Mouse (Mus musculus) heart, embryonic 11.5 days (tissue): Measurements from ENCODE around the gene Smug1. TPM values are rescaled to one million over a fixed set of nuclear protein-coding genes. Genes with fewer than 3 reads are reported as not detected.

Experiments
- ATAC-seq: fragments of 200-750 bp; cut with Nextera tagmentation; replicated peaks from 2 replicates; pipeline ENCODE4 v1.8.0; 2017; ENCODE audit warnings: moderate library complexity; ENCODE audit not compliant: insufficient number of reproducible peaks, low FRiP score, low TSS enrichment
- H3K27ac ChIP-seq: fragments of 300-500 bp; sonication (generic); 2 replicates; pipeline ENCODE4 v1.5.1; 2014; ENCODE audit warnings: mild to moderate bottlenecking, low read depth, low read length
- H3K27me3 ChIP-seq: fragments of 300-500 bp; sonication (generic); 2 replicates; pipeline ENCODE4 v1.6.1; 2014; ENCODE audit warnings: mild to moderate bottlenecking, low read length, mixed read lengths; ENCODE audit not compliant: control insufficient read depth, insufficient read depth
- H3K36me3 ChIP-seq: fragments of 300-500 bp; sonication (generic); 2 replicates; pipeline ENCODE4 v1.6.1; 2014; ENCODE audit warnings: mild to moderate bottlenecking, low read length, moderate library complexity, mixed read lengths; ENCODE audit not compliant: control insufficient read depth, insufficient read depth
- H3K4me1 ChIP-seq: fragments of 300-500 bp; sonication (generic); 2 replicates; pipeline ENCODE4 v1.6.1; 2014; ENCODE audit warnings: low read length; ENCODE audit not compliant: control insufficient read depth, insufficient read depth
- H3K4me2 ChIP-seq: fragments of 300-500 bp; sonication (generic); 2 replicates; pipeline ENCODE4 v1.6.1; 2014; ENCODE audit warnings: mild to moderate bottlenecking, moderate library complexity
- H3K4me3 ChIP-seq: fragments of 300-500 bp; sonication (generic); 2 replicates; pipeline ENCODE4 v1.5.1; 2014; ENCODE audit warnings: low read depth, low read length
- H3K9ac ChIP-seq: fragments of 300-500 bp; sonication (generic); 2 replicates; pipeline ENCODE4 v1.6.1; 2014; ENCODE audit warnings: mild to moderate bottlenecking, low read depth, low read length, moderate library complexity
- H3K9me3 ChIP-seq: fragments of 300-500 bp; sonication (generic); replicated peaks from 2 replicates; pipeline ENCODE4 v1.6.1; 2016; ENCODE audit warnings: low read length; ENCODE audit not compliant: control insufficient read depth
- WGBS: fragments of 180-500 bp; shearing (Covaris S2); extraction: QIAGEN DNeasy Blood & Tissue Kit; methylation state at CpG from one replicate; pipeline ENCODE4 v1.1.7; 2014; ENCODE audit not compliant: insufficient replicate concordance; 5-methylcytosine and 5-hydroxymethylcytosine counted together
- polyA plus RNA-seq: library from polyadenylated mRNA; unstranded; fragments of >200 nt; fragmentation: Nextera tagmentation; extraction: Ambion mirVana; gene quantifications from 2 replicates; pipeline ENCODE4 v1.2.1, GENCODE M21; 2014

Gene Smug1
- polyA plus RNA-seq, 1 experiment from 2014 or later, result 14.7 TPM

GRCm38 (mm10) chr15:103124254-103124653 is 42.6 kb downstream of the Smug1 start:
- Histone ChIP-seq H3K27ac (no peak overlapping the region), H3K4me3 (no peak overlapping the region), H3K9me3 (no peaks in the 10 kb centered on the region), H3K27me3 (peaks cover 76% of the 10 kb centered on the region), H3K4me2 (no peak overlapping the region), H3K4me1 (no peaks in the 10 kb centered on the region), H3K36me3 (no peaks in the 10 kb centered on the region), H3K9ac (no peak overlapping the region)
- no peak for ATAC-seq
- WGBS, result 69% methylated on average over 1 of the region's 1 CpGs

- peaks cover 76% of the 10 kb centered on the region for H3K27me3 ChIP-seq
- 55% methylated on average over 8 of the region's 8 CpGs for WGBS
These were observed 43.5 kb downstream of the Smug1 start for GRCm38 (mm10) chr15:103123343-103123742.

GRCm38 (mm10) chr15:103122372-103122771 is 44.5 kb downstream of the Smug1 start:
- no peak overlapping the region for H3K4me3 ChIP-seq
- H3K27ac ChIP-seq, result no peak overlapping the region
- H3K27me3 ChIP-seq, result peaks cover 80% of the 10 kb centered on the region
- H3K9me3 ChIP-seq, result no peaks in the 10 kb centered on the region
- H3K4me1 ChIP-seq, result no peaks in the 10 kb centered on the region
- no peaks in the 10 kb centered on the region for H3K36me3 ChIP-seq
- H3K4me2 ChIP-seq, result no peak overlapping the region
- no peak for ATAC-seq
- 58% methylated on average over 2 of the region's 2 CpGs for WGBS
- no peak overlapping the region for H3K9ac ChIP-seq

More at GRCm38 (mm10) chr15:103123343-103123742, 43.5 kb downstream of the Smug1 start:
- H3K4me3 ChIP-seq, result no peak overlapping the region
- H3K27ac ChIP-seq, result no peak overlapping the region
- no peak overlapping the region for H3K9ac ChIP-seq
- no peaks in the 10 kb centered on the region for H3K4me1 ChIP-seq
- no peaks in the 10 kb centered on the region for H3K9me3 ChIP-seq
- no peak for ATAC-seq
- H3K4me2 ChIP-seq, result no peak overlapping the region
- no peaks in the 10 kb centered on the region for H3K36me3 ChIP-seq

- ATAC-seq, result no peak
- WGBS, result 58% methylated on average over 5 of the region's 5 CpGs
- no peaks in the 10 kb centered on the region for H3K9me3 ChIP-seq
- no peaks in the 10 kb centered on the region for H3K4me1 ChIP-seq
- no peak overlapping the region for H3K9ac ChIP-seq
- H3K4me3 ChIP-seq, result no peak overlapping the region
- no peak overlapping the region for H3K27ac ChIP-seq
- peaks cover 88% of the 10 kb centered on the region for H3K27me3 ChIP-seq
- no peaks in the 10 kb centered on the region for H3K36me3 ChIP-seq
- no peak overlapping the region for H3K4me2 ChIP-seq
These were observed 45.5 kb downstream of the Smug1 start for GRCm38 (mm10) chr15:103121416-103121815.

GRCm38 (mm10) chr15:103120594-103120993 is 46.3 kb downstream of the Smug1 start:
- no peak overlapping the region for H3K27ac ChIP-seq
- ATAC-seq, result no peak
- 53% methylated on average over 11 of the region's 11 CpGs for WGBS

GRCm38 (mm10) chr15:103115726-103116125 is 51.2 kb downstream of the Smug1 start:
- no peaks in the 10 kb centered on the region for H3K4me1 ChIP-seq
- no peak overlapping the region for H3K27ac ChIP-seq
- H3K27me3 ChIP-seq, result peaks cover 76% of the 10 kb centered on the region
- H3K4me3 ChIP-seq, result no peak overlapping the region
- H3K36me3 ChIP-seq, result no peaks in the 10 kb centered on the region
- H3K9ac ChIP-seq, result no peak overlapping the region
- H3K4me2 ChIP-seq, result no peak overlapping the region
- WGBS, result 40% methylated on average over 5 of the region's 5 CpGs
- ATAC-seq, result no peak
- no peaks in the 10 kb centered on the region for H3K9me3 ChIP-seq

More at GRCm38 (mm10) chr15:103120594-103120993, 46.3 kb downstream of the Smug1 start:
- Histone ChIP-seq H3K4me2 (no peak overlapping the region), H3K4me3 (no peak overlapping the region), H3K27me3 (peaks cover 88% of the 10 kb centered on the region), H3K36me3 (no peaks in the 10 kb centered on the region), H3K9me3 (no peaks in the 10 kb centered on the region), H3K4me1 (no peaks in the 10 kb centered on the region), H3K9ac (no peak overlapping the region)

DNA sequence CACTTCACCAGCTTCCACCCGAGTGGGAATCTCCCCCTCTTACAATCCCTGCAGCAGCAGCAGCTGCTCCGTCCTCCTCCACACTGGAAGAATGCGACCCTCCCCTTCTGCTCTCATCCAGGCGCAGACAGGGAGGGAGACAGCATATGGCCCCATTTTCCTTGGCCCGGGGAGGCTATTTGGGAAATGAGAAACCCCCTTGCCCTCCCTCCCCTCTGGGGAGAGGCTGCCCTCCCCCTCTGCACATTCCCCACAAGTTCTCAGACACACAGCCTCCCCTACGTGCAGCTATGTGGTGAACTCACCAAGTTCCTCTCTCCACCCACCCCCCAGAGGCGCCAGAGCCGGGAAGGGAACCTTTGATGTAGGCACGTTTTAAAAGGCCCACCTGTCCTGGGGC is 51.6 kb downstream of the Smug1 start:
- Histone ChIP-seq H3K27me3 (peaks cover 76% of the 10 kb centered on the region), H3K27ac (no peak overlapping the region), H3K9ac (no peak overlapping the region), H3K4me1 (no peaks in the 10 kb centered on the region), H3K36me3 (no peaks in the 10 kb centered on the region), H3K4me3 (no peak overlapping the region), H3K9me3 (no peaks in the 10 kb centered on the region), H3K4me2 (no peak overlapping the region)
- 0 out of 2 replicates have a peak, but pooled peaks have one; percentile 16 for ATAC-seq
- 4% methylated on average over 9 of the region's 9 CpGs for WGBS

DNA sequence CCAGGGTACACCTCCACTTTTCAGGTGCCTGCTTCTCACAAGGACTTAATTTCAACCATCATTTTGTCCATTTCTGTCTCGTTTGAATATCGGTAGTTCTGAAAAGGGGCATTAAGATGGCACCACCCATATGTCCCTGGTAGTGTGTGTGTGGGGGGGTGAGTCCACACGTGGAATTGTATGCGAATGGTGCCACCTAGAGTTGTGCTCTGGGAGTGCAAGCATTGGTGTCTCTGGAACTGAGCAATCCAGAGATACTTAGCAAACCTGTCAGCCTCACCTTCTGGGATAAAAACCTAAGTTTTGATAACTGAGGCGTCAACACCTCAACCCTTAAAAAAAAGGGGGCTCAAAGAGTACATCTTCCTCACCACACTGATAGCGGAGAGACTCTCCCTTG is 53.8 kb downstream of the Smug1 start:
- H3K4me2 ChIP-seq, result no peak overlapping the region
- WGBS, result 72% methylated on average over 6 of the region's 6 CpGs

GRCm38 (mm10) chr15:103112309-103112708 is 54.6 kb downstream of the Smug1 start:
- no peak overlapping the region for H3K4me3 ChIP-seq
- H3K9ac ChIP-seq, result no peak overlapping the region
- no peak for ATAC-seq
- no peaks in the 10 kb centered on the region for H3K4me1 ChIP-seq
- WGBS, result 63% methylated on average over 2 of the region's 2 CpGs
- no peak overlapping the region for H3K4me2 ChIP-seq
- peaks cover 78% of the 10 kb centered on the region for H3K27me3 ChIP-seq
- no peaks in the 10 kb centered on the region for H3K36me3 ChIP-seq
- H3K9me3 ChIP-seq, result no peaks in the 10 kb centered on the region
- no peak overlapping the region for H3K27ac ChIP-seq

More for the DNA sequence above, 53.8 kb downstream of the Smug1 start:
- no peaks in the 10 kb centered on the region for H3K36me3 ChIP-seq
- no peak overlapping the region for H3K4me3 ChIP-seq
- H3K27me3 ChIP-seq, result peaks cover 78% of the 10 kb centered on the region
- no peak overlapping the region for H3K9ac ChIP-seq
- H3K9me3 ChIP-seq, result no peaks in the 10 kb centered on the region
- no peaks in the 10 kb centered on the region for H3K4me1 ChIP-seq
- ATAC-seq, result no peak
- H3K27ac ChIP-seq, result no peak overlapping the region
